ENCODE assay signal across 22 mouse cellular contexts in genomic region chr9:98380593-98380992, GRCm38 (mm10). TPM values are rescaled to one million over a fixed set of nuclear protein-coding genes. Genes with fewer than 3 reads are reported as not detected.
DNase-seq lines count a peak whose midpoint lies in the region; ATAC-seq lines count a peak whose summit lies in the region.
"Had no signal": no experiment of that assay in that cellular context is flagged by ENCODE, and none has a peak within 500 bp of the region (broad histone marks: within the 10 kb centered on the region; RNA-seq: fewer than 3 reads in every experiment).

No protein-coding gene starts in this region.

- H3K4me3 ChIP-seq in liver, embryonic 12.5 days, result no peak overlapping the region
- no peak overlapping the region for H3K4me3 ChIP-seq in liver, embryonic 16.5 days (ENCODE audit: low read depth, low read length)
- H3K4me3 ChIP-seq: embryonic facial prominence, embryonic 12.5 days; forebrain, embryonic 12.5 days; heart, embryonic 13.5 days; hindbrain, embryonic 12.5 days had no signal

- no peaks in the 10 kb centered on the region for H3K27me3 ChIP-seq in liver, embryonic 12.5 days (replicated peaks)
- no peaks in the 10 kb centered on the region for H3K27me3 ChIP-seq in liver, embryonic 16.5 days (ENCODE audit: control insufficient read depth, insufficient read depth, low read depth, low read length)
- H3K27me3 ChIP-seq: embryonic facial prominence, embryonic 12.5 days; forebrain, embryonic 12.5 days; heart, embryonic 13.5 days; hindbrain, embryonic 12.5 days; Patski had no signal

- no peak overlapping the region for H3K27ac ChIP-seq in liver, embryonic 12.5 days
- H3K27ac ChIP-seq in liver, embryonic 16.5 days (ENCODE audit: low read length), result no peak overlapping the region
- H3K27ac ChIP-seq: embryonic facial prominence, embryonic 12.5 days; forebrain, embryonic 12.5 days; heart, embryonic 13.5 days; hindbrain, embryonic 12.5 days had no signal

- no peaks in the 10 kb centered on the region for H3K9me3 ChIP-seq in liver, embryonic 12.5 days (replicated peaks)
- no peaks in the 10 kb centered on the region for H3K9me3 ChIP-seq in liver, embryonic 16.5 days (replicated peaks; ENCODE audit: control insufficient read depth, low read length)
- H3K9me3 ChIP-seq: embryonic facial prominence, embryonic 12.5 days; forebrain, embryonic 12.5 days; heart, embryonic 13.5 days; hindbrain, embryonic 12.5 days had no signal

- peaks cover 11% of the 10 kb centered on the region for H3K4me1 ChIP-seq in liver, embryonic 12.5 days
- no peaks in the 10 kb centered on the region; the same call in 1 of the 2 replicates for H3K4me1 ChIP-seq in liver, embryonic 16.5 days (ENCODE audit: control insufficient read depth, low read depth, low read length)
- H3K4me1 ChIP-seq: heart, embryonic 13.5 days had no signal

- DNase-seq in MEL-GATA-1-ER (ENCODE audit: extremely low read depth, low read depth), result peak; percentile 54
- no peak for DNase-seq in embryo, embryonic 10 days (ENCODE audit: low spot score)
- DNase-seq in layer of hippocampus, adult 11-12 months (ENCODE audit: low spot score), result no peak
- DNase-seq in Muller cell, postnatal 12 days (ENCODE audit: inconsistent ontology term), result no peak
- DNase-seq: adrenal gland, postnatal 14 days; cerebellum, adult 11-12 months; cerebellum, adult 9-11 months; cerebellum, postnatal 36 days; embryo, embryonic 11 days; gastrocnemius, postnatal 10 days; heart, postnatal 36 days had no signal

- H3K9ac ChIP-seq in liver, embryonic 12.5 days, result no peak overlapping the region
- no peak overlapping the region for H3K9ac ChIP-seq in liver, embryonic 16.5 days (ENCODE audit: low read depth, low read length)
- H3K9ac ChIP-seq: embryonic facial prominence, embryonic 12.5 days; forebrain, embryonic 12.5 days; heart, embryonic 13.5 days; hindbrain, embryonic 12.5 days had no signal

- peaks cover 27% of the 10 kb centered on the region for H3K36me3 ChIP-seq in liver, embryonic 12.5 days
- no peaks in the 10 kb centered on the region for H3K36me3 ChIP-seq in liver, embryonic 16.5 days (ENCODE audit: control insufficient read depth, insufficient read depth)
- H3K36me3 ChIP-seq: embryonic facial prominence, embryonic 12.5 days; forebrain, embryonic 12.5 days; heart, embryonic 13.5 days; hindbrain, embryonic 12.5 days had no signal

- 69% methylated on average over 9 of the region's 9 CpGs for WGBS in liver, embryonic 12.5 days (ENCODE audit: insufficient replicate concordance)
- WGBS in liver, embryonic 16.5 days (ENCODE audit: insufficient replicate concordance), result 67% methylated on average over 9 of the region's 9 CpGs

- H3K4me2 ChIP-seq in liver, embryonic 12.5 days, result no peak overlapping the region
- no peak overlapping the region for H3K4me2 ChIP-seq in liver, embryonic 16.5 days (ENCODE audit: low read depth, low read length)
- H3K4me2 ChIP-seq: embryonic facial prominence, embryonic 12.5 days; forebrain, embryonic 12.5 days; heart, embryonic 13.5 days; hindbrain, embryonic 12.5 days had no signal

- ATAC-seq in liver, embryonic 12.5 days, result peak; percentile 68
- ATAC-seq in liver, embryonic 16.5 days (ENCODE audit: low read depth), result peak; percentile 48; the same call in 1 of the 2 replicates
- ATAC-seq: activated CD4-positive, CD25-positive, alpha-beta regulatory T cell, adult 4 months; forebrain, embryonic 16.5 days; hindbrain, embryonic 16.5 days; inflammation-experienced regulatory T-cells, adult 6 months; Patski had no signal

RNA-seq across cellular contexts. Expression of gene Rbp1, which starts 42.2 kb away (rescaled TPM):
- 36.1 and 37.0 TPM in 2 replicates for polyA plus RNA-seq in liver, embryonic 12.5 days (2016; fragmentation: Nextera tagmentation; extraction: Ambion mirVana)
- 45.1 and 47.3 TPM in 2 replicates for polyA plus RNA-seq in liver, embryonic 16.5 days (2015; fragmentation: Nextera tagmentation; extraction: Ambion mirVana)
- polyA plus RNA-seq: inflammation-experienced regulatory T-cells, adult 6 months had no signal
